Mouse (Mus musculus): ENCODE measurements around the gene Zfp444.

DNA sequence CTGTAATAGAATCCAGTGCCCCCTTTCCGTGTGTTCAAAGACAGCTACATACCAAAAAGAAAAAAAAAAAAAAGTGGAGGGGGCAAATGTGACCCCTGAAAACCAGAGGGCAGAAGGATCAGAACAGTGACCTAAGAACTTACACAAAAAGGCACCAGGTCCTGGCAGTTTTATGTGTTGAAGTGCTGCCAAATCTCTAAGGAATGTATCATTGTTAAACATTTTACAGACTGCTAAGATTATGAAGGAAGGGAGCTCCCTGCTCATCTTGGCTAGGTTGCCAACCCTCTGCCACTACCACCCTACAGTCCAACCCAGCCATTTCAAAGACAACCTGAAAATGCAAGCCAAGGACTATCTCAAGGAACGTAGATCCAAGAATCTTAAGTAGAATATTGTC, 14.2 kb downstream of the Zfp444 start:
- no peak for TF ChIP-seq CTCF (IDR thresholded peaks at IDR 0.05; ENCODE audit: low read depth)
- TF ChIP-seq EP300 (IDR thresholded peaks at IDR 0.05; ENCODE audit: low read depth) = no peak

All from liver, postnatal 0 days (tissue).